Mouse (Mus musculus) adrenal gland (tissue): ENCODE measurements around the gene S100a10.
"Not testable (repeated sequence)": the region's sequence is repeated elsewhere in the genome, so short reads cannot be mapped to it uniquely, and the experiment has no call there.

Experiments used
- intact Hi-C: fragments of 180-260 bp; cut with DNase I; formaldehyde crosslinking; loops from one replicate; pipeline ENCODE4 v1.15.1; 2025
- long read RNA-seq, 2 experiments: library from polyadenylated mRNA; unstranded; transcript quantifications; one replicate each; pipeline ENCODE4 v2.0.0; 2020; ENCODE audit warnings: borderline replicate concordance in 1 of 2; ENCODE audit not compliant: insufficient replicate concordance in 1 of 2

Gene S100a10
- long read RNA-seq, experiment 1, transcript S100a10-201 (3 exons, 685 nt): major isoform, 83 of 84 reads
- long read RNA-seq, experiment 1, partial matches to known transcripts: 1 of 84 reads
- long read RNA-seq, experiment 1, other reads (novel, unspliced or antisense): 0 of 84 reads
- long read RNA-seq, experiment 2, transcript S100a10-201 (3 exons, 685 nt): major isoform, 84 of 85 reads
- long read RNA-seq, experiment 2, partial matches to known transcripts: 0 of 85 reads
- long read RNA-seq, experiment 2, other reads (novel, unspliced or antisense): 1 of 85 reads

DNA sequence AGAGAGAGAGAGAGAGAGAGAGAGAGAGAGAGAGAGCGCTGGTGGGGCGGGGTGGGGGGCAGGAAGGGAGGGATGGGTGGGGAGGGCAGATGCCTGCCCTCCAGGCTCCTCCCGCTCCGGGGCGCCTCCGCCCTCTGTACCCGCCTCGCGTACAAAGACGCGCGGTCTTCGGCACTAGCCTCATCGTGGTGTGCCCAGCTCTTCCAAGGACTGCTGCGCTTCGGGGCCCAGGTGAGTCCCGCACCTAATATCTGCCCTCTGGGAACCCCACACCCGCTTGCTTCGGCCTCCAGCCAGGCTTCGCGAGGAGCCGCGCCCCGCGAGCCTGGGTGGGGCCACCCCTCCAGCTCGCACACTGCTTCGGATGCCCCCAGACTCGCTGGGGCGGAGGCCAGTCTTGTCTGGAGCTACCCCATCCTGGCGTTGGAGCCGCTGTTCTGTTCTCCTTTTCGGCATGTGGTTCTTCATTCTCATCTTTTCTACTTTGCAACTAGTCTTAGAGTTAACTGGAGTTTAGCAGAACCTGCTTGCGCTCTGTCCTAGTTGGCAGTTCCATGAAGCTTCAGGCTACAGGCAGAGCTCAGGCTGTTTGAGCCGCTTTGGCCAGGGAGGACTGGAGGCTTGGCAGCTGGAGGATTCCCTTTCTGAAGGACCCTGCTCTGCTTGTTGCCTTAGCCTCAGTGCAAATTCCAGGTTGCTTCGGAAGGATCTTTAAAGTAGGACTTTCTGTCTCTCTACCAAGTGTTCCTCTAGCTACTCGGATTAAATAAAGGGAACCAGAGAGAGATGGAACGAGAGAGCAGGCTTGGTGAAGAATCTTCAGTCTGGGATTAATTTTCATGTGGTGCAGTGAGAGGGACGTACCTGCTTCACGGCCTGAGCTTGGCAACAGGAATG is at the start of gene S100a10:
TSS of gene S100a10 (plus strand) at position 100 of the 897 bp plus-strand sequence.
- intact Hi-C loops: no loop called here

DNA sequence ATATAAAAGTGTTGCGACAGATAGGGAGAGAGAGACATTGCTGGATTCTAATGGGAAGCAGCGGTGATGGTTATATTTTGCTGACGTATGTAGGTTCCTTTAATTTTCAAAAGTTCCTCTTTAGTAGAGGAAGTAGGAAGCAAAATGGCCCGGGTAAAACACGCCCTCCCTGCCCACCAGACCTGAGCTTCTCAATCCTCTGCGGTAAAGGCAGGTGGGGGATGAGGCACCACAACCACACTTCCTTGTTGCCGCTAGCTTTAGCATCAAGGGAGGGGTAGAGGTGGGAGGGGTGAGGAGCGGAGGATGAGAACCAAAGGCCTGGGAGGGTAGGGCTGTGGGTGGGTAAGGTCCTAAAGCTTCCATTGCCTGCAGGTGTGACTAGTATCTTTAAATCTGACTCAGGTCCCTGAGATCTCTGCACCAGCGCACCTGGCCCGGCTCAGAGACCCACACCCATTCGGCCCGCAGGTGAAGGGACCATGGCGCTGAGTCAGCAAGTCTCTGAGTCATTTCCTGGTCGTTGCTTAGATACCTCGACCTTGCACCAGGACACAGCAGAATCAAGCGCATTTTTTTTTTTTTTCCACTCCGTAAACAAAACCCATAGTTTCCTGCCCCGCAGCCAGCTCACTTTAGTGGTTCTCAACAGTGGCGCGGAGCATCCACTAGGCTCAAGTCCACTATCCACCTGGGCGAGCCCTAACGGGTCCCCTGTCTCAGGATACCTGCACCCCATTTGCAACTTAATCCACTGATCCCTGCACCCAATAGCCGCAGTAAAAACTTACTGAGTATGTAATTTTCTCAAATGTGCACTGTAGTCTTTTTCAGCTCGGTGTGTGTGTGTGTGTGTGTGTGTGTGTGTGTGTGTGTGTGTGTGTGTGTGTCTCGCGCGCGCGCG is 48.7 kb upstream of the S100a10 start:
- intact Hi-C loops: no loop called here

DNA sequence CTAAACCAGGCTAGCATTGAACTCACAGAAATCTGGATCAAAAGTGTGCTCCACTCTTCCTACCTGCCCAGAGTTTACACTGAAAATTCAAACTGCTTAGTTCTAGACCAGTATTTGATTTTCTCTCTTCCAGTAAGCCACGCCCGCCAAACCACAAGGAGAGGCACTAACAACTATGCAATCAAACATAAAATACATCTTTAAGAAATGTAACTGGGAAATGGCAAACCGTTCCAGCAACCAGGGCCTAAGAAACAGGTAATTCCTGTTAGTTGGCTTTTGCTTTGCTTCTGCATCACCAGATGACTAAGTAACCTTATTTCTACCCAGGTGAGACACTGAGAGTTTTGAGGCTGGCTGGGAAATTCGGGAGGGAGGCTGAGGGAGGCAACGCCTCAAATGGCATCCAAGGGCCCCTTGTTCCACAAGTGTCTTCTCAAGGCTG is 48.0 kb upstream of the S100a10 start:
- intact Hi-C loops: no loop called here

DNA sequence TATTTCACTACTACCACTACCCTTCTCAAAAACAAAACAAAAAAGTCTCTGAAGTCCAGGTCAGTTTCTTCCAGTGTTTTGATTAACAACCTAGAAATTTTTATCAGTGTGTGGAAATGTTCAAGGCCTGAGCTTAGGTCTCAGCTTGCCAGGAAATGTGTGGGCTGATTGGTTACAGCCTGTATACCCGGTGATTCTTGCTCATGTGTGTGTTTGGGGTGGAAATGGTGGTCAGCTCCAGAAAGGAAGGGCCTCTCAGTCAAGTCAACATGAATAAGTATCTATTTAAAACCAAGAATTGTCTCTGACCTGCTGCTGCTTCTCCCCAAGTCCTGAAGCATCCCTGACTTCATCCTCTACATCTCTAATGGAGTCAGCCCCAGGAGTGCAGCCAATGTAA is 45.6 kb upstream of the S100a10 start:
- intact Hi-C loops: no loop called here

DNA sequence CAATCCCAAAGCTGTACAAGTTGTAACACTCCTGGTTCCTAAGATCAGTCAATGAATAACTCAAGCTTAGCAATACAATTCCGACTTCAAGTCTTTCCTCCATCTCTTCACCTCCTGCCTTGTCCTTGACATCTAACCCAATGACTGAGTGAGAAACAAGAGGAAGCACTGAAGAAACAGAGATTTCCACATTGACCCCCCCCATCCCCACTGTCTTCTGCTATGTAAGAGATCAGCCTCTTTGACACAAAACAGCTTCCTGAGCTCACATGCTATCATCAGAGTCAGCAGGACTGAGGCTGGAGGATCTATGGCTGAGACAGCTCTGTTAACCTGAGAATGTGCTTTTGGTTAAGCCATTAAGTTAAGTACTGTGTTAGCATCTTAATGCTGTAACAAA is 43.8 kb upstream of the S100a10 start:
- intact Hi-C loops: no loop called here

DNA sequence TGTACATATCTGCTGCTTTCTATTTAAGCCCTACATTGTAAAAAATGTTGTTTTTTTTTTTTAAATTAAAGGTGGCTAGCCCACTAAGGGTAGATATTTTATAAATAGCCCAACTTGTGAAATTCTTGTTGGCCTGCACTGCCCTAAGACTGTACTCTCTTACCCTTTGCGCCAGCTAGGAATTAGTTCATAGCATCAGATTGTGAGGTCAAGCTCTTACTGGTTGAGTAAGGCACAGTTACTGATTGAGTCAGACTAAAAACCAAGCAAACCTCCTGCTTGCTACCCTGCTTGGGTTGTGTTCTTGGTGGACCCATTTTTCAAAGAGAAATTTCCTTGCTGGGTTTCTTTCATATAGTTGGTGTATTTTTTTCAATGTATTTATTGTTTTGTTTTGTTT is 43.1 kb upstream of the S100a10 start:
- intact Hi-C loops: no loop called here

DNA sequence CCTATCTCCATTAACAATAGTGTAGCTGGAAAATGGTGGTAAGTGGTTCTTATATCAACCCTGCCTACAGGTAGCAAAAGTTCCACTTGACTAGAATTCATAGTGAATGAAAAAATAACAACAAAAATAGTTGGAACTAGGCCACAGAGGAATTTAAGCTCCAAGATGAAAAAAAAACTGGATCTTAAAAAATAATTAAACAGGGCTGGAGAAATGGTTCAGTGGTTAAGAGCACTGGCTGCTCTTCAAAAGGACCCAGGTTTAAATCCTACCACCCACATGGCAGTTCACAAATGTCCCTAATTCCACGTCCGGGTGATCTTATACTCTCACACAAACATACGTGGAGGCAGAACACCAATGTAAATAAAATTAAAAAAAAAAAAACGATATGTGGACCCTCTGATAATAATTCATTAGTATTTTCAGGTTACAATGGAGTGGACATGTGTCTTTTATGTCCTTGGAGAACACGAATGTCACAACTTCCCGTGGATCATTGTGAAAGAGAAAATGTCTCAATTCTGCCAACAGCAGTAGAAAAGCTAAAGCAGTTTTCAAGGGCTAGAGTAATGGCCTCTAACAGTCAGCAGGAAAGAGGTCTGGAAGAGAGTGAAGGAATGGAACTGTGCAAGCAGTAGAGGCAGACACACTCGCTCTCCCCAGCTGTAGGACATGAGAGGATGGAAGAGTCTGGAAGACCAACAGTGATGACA is 42.3 kb upstream of the S100a10 start:
- intact Hi-C loops: no loop called here

DNA sequence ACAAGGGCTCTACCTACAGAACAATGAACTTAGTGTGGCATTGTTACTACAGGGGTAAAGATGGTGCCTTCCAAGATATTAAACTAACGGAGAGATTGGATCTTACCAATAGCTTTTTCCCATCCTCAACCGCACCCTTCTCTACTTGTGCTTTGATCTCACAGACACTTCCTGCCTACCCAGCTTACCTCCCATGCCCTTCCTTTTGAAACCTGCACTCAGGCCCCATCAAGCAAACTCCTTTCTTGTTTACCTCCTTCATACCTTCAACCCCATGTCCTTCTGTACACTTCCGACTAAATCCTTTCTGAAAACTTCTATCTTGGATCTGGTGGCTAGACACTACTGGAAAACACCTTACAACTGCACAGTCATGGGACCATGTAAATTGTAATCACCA is 40.3 kb upstream of the S100a10 start:
- intact Hi-C loops: no loop called here

DNA sequence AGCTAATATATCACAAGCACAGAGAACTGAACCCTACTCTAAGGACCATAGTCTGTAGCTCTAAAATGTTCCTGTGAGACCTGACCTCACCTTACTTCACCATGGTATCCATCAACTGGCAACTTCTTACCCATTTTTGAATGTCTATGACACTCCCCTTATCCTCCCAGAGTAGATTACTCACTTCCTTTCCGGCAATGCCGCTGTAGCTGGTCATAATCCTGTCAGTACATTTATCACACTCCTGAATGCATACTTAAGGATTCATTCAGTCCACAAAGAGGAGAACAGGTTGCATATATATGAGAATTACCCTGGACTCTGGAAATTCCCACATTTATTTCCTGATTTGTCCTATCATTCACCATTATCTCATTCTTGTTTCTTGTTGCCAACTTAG is 37.5 kb upstream of the S100a10 start:
- intact Hi-C loops: no loop called here

DNA sequence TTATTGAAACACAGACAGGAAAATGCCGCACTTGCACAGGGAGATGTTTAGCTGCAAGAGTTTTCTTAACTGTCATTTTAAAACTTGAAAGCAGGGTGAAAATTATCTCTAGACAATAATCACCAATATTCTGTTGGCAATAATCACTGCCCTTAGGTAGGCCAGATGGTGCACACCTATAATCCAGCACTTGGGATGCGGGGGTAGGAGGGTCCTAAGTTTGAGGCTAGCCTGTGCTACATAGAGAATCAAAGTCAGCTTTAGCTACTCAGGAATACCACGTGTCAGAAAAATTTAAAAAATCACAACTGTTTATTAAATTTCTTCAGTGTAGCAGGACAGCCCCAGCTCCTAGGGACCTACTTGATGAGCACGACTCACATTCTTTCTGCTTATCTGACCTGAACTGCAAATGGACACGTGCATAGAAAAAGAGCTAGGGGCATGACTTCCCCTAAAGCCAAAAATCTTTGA is 35.0 kb upstream of the S100a10 start:
- intact Hi-C loops: no loop called here

DNA sequence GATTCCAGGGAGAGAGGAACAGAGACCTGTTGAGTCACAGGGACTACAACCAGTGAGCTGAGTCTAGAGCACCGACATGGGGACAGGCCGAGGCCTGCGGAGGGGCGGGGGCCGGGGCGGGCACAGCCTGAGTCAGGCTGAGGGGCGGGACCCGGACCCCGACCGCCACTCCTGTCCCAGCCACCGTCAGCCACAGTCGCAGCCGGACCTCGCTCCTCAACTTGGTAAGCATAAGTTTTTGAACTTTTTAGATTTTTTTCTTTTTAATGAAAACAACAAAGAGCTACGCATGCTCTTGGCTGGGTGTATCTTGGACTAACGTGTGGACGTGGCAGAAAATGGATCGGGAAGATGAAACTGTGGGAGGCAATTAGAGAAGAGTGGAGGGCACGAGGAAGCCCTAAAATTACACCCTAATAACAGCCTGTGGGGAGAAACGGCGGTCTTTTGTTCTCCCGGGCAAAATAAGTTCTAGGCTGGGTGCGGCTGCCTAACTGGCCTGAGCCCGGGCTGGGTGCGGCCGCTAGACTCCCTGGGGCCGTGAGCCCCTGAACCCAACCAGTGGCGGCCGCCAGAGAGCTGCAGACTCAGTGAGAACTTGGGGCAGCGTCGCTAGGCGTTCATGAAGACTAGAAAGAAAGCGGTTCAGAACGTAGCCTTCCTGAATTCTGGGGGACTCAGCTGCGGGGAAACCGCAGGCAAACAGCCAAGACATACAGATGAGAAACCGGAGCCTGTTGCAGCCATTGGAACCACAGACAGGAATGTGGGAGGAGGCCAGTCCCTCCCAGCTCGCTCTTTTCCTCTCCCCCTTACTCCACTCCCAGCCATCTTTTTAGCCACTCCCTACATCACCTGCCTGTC is 34.3 kb upstream of the S100a10 start, which contains the start of gene S100a11:
TSS of gene S100a11 (plus strand) at position 159 of the 864 bp plus-strand sequence.
- intact Hi-C loops: no loop called here

DNA sequence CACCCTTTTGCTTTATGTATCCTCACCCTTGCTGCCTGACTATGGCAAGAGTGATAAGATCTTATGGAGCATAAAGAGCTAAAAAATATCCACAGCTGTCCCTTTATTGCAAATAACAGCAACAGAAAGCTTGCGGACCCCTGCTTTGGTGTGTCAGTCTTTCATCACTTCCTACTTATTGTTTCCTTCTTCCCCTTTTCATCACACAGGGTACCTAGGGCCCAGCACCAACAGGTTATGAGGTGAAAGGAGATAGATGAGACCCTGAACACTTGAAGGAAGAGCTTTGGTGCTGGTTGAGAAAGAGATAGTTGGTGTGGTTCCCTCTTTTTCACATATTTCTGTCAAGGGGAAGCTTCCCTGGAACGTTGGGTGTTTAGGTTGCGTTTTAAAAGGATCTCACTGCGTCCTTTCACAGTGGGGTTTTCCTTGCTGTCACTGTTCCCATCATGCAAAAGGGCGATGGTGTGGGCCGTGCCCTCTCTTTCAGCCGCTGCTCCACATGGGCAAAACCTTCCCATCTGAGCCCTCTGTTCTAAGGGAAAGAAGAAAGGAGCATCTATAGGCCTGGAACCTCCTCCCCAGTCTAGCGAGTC is 33.3 kb upstream of the S100a10 start:
- intact Hi-C loops: no loop called here

DNA sequence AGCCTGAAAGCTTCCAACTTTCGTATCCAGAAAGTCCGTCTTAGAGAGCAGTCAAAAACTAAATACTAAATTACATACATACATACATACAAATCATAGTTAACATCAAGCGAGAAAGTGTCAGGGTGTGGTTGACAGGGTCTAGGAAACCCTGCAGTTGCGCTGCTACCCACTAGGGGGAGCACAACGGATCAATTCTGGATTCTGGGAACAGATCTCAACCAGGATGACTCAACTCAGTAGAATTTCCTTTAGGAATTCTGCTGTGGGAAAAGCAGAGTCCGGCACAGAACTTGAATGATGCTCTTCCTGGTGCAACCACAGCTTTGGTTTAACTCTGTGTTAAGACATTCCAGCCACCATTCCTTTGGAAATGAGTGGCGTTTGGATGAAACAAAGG is 32.3 kb upstream of the S100a10 start:
- intact Hi-C loops: no loop called here

DNA sequence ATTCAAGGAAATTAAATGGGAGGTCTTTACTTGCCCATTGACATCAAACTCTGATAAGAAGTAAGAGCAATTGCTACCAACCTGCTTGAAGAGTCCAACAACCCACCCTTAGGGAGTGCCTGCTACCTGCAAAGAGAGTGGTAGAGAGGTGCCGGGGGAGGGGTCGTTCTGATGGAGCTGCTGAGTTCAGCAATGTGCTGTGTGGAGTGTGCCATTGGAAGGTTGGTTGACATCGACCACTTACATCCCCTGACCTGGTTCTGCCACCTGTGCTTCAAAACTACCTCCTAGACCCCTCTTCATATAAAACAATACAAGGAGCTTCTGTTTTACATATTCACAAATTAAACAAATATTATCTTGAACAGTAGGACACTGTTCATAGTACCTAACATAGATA is 27.6 kb upstream of the S100a10 start:
- intact Hi-C loops: no loop called here

DNA sequence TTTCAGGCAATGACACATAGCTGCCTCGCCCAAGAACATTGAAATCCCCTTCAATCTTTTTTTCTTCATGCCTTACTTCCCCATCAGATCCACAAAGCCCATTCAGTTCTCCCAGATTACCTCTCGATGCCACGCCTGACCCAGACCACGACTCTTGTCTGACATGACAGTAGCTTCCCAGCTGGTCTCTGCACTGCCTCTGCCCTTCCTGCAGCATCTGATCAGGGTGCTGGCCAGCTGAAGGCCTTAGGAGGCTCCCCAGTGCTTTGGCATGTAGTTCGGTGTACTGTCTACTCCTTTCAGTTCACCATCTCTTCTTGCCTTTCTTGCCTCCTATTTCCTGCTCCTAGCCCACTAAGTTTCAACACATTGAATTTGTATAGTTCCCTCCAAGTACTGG is 26.1 kb upstream of the S100a10 start:
- intact Hi-C loops: no loop called here

DNA sequence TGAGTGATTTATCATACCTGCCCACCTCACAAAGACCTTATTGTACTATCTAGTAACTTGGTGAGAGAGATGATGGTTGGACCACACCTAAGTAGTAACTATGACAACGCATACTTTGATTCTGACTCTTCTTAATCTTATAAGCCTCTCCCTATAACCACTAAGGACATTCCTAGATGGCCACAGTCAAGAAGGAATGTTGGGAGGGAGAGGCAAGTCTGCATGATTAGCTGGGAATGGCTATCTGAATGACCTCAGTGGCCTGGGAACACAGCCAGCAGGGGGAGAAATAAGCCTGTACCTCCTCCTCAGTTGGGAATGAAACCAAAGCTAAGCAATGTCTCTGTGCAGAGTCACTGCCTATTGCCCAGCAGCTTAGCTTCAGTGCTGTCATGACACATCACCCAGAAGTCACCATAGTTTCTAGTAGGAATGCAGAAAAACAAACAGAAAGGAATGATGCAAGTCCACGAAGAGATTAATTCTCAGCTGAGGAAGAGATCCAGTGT is 17.8 kb upstream of the S100a10 start:
- intact Hi-C loops: no loop called here

DNA sequence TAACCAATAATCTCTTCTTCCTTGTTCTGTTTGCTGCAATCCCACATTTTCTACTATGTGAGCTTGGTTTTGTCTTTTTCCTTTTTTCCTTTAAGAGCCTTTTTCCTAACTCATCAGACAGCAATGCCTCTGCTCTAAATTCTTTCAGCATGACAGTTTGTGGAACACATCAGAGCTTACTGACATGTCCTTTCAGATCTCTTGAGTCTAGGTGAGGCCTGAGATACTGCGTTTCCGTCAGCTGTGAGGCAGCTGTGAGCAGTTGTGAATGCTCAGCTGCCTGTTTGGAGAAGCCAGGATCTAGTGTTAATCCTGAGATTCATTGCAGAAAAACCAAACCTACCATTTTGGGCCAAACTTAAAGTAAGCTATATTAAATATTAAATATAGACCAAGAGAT is 16.4 kb upstream of the S100a10 start:
- intact Hi-C loops: no loop called here

DNA sequence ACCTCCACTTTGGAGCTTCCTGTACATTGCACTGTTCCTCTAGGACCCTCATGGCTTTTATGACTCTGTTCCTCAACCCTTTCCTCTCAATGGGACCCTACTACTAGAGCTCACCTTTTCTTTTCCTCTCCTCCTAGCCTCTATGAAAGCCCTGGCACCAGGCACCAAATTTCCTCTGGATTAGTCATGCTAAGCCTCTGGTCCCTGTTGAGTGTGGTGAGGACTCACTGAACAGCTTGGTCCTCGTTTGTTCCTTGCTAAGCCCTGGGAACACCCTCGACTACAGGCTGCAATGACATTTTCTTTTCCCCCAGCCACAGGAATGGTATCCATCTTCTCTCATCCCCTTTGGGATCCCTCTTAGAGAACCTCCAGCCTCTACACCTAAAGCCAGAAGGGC is 13.4 kb upstream of the S100a10 start:
- intact Hi-C loops: no loop called here

DNA sequence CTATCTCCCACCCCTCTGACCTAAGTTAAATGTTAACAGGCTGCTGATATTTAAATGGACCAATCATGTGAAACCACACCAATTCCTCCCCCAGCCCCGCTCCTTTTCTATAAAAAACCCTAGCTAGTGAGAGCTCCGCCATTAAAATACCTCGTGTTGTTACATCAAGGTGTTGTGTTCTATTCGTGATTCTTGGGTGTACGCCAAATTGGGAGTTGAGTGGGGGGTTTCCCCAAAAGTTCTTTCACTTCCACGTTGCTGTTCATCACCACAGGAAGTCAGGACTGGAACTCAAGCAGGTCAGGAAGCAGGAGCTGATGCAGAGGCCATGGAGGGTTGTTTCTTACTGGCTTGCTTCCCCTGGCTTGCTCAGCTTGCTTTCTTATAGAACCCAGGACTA is 10.7 kb upstream of the S100a10 start:
- intact Hi-C loops: not testable (repeated sequence)
